Mouse (Mus musculus) intestine, postnatal 0 days (tissue): ENCODE measurements around the gene Clasp1. TPM values are rescaled to one million over a fixed set of nuclear protein-coding genes. Genes with fewer than 3 reads are reported as not detected.

ENCODE experiments used
- ATAC-seq: fragments of 200-750 bp; cut with Nextera tagmentation; 2 replicates; pipeline ENCODE4 v1.8.0; 2017; ENCODE audit warnings: mild to moderate bottlenecking, moderate TSS enrichment, moderate library complexity
- H3K27ac ChIP-seq: fragments of 300-500 bp; sonication (generic); 2 replicates; pipeline ENCODE4 v1.5.1; 2014; ENCODE audit warnings: mild to moderate bottlenecking, low read depth, low read length, moderate library complexity
- H3K27me3 ChIP-seq: fragments of 300-500 bp; sonication (generic); replicated peaks from 2 replicates; pipeline ENCODE4 v1.6.1; 2014; ENCODE audit warnings: low read length, mixed read lengths; ENCODE audit not compliant: control insufficient read depth, insufficient read depth
- H3K36me3 ChIP-seq: fragments of 300-500 bp; sonication (generic); 2 replicates; pipeline ENCODE4 v1.6.1; 2014; ENCODE audit warnings: mild to moderate bottlenecking, moderate library complexity; ENCODE audit not compliant: control insufficient read depth, insufficient read depth
- H3K4me1 ChIP-seq: fragments of 300-500 bp; sonication (generic); replicated peaks from 2 replicates; pipeline ENCODE4 v1.6.1; 2014; ENCODE audit warnings: antibody characterized with exemption, low read length, mixed read lengths; ENCODE audit not compliant: control insufficient read depth, insufficient read depth
- H3K4me2 ChIP-seq: fragments of 300-500 bp; sonication (generic); replicated peaks from 2 replicates; pipeline ENCODE4 v1.6.1; 2014; ENCODE audit warnings: low read depth, mild to moderate bottlenecking, moderate library complexity
- H3K4me3 ChIP-seq: fragments of 300-500 bp; sonication (generic); 2 replicates; pipeline ENCODE4 v1.5.1; 2014; ENCODE audit warnings: low read depth, low read length
- H3K9ac ChIP-seq: fragments of 300-500 bp; sonication (generic); 2 replicates; pipeline ENCODE4 v1.6.1; 2014; ENCODE audit warnings: mild to moderate bottlenecking, low read depth, low read length
- H3K9me3 ChIP-seq: fragments of 300-500 bp; sonication (generic); 2 replicates; pipeline ENCODE4 v1.6.1; 2016; ENCODE audit warnings: mixed run types; ENCODE audit not compliant: control insufficient read depth
- CTCF ChIP-seq: sonication (generic); IDR thresholded peaks from 2 replicates; pipeline ENCODE4 v1.5.1; 2016; ENCODE audit warnings: low read depth, mild to moderate bottlenecking, control low read depth, antibody characterized with exemption, moderate library complexity
- WGBS: fragments of 180-500 bp; shearing (Covaris S2); extraction: QIAGEN DNeasy Blood & Tissue Kit; methylation state at CpG from one replicate; pipeline ENCODE4 v1.1.7; 2014; 5-methylcytosine and 5-hydroxymethylcytosine counted together
- polyA plus RNA-seq: library from polyadenylated mRNA; unstranded; fragments of >200 nt; fragmentation: Nextera tagmentation; extraction: Ambion mirVana; gene quantifications from 2 replicates; pipeline ENCODE4 v1.2.1, GENCODE M21; 2015

The Clasp1 gene
- polyA plus RNA-seq, 1 experiment from 2014 or later: 8.7 TPM

GRCm38 (mm10) chr1:118448214-118448613 lies 59.4 kb downstream of the Clasp1 start:
- no peaks in the 10 kb centered on the region for H3K9me3 ChIP-seq
- 80% methylated on average over 1 of the region's 1 CpGs for WGBS
- TF ChIP-seq CTCF: no peak
- H3K27ac ChIP-seq: no peak overlapping the region
- H3K36me3 ChIP-seq: no peaks in the 10 kb centered on the region
- no peak for ATAC-seq
- peaks cover 14% of the 10 kb centered on the region; the same call in 1 of the 2 replicates for H3K4me1 ChIP-seq
- no peaks in the 10 kb centered on the region for H3K27me3 ChIP-seq
- H3K4me3 ChIP-seq: no peak overlapping the region
- no peak overlapping the region for H3K9ac ChIP-seq
- H3K4me2 ChIP-seq: no peak overlapping the region

- H3K4me3 ChIP-seq: no peak overlapping the region
- H3K9ac ChIP-seq: no peak overlapping the region
- ATAC-seq: peak; percentile 69
- H3K4me2 ChIP-seq: 0 out of 2 replicates have a peak overlapping the region, but pooled peaks have one; percentile 3
- no peak for TF ChIP-seq CTCF
- H3K4me1 ChIP-seq: peaks cover 14% of the 10 kb centered on the region; the same call in 1 of the 2 replicates
- H3K27me3 ChIP-seq: no peaks in the 10 kb centered on the region
- no peaks in the 10 kb centered on the region for H3K36me3 ChIP-seq
- no peaks in the 10 kb centered on the region for H3K9me3 ChIP-seq
- WGBS: 63% methylated on average over 3 of the region's 3 CpGs
- H3K27ac ChIP-seq: peak overlapping the region; percentile 72
These were observed 62.1 kb downstream of the Clasp1 start for GRCm38 (mm10) chr1:118450891-118451450.

GRCm38 (mm10) chr1:118453577-118453976 lies 64.7 kb downstream of the Clasp1 start:
- no peak for TF ChIP-seq CTCF
- 83% methylated on average over 4 of the region's 4 CpGs for WGBS

GRCm38 (mm10) chr1:118454817-118455216 lies 66.0 kb downstream of the Clasp1 start:
- Histone ChIP-seq H3K27ac (no peak overlapping the region), H3K9me3 (no peaks in the 10 kb centered on the region), H3K4me1 (peaks cover 12% of the 10 kb centered on the region), H3K9ac (no peak overlapping the region), H3K27me3 (no peaks in the 10 kb centered on the region), H3K36me3 (no peaks in the 10 kb centered on the region), H3K4me2 (no peak overlapping the region), H3K4me3 (no peak overlapping the region)
- TF ChIP-seq CTCF: no peak
- no peak for ATAC-seq
- WGBS: 94% methylated on average over 4 of the region's 4 CpGs

More at GRCm38 (mm10) chr1:118453577-118453976, 64.7 kb downstream of the Clasp1 start:
- H3K9ac ChIP-seq: no peak overlapping the region
- no peaks in the 10 kb centered on the region for H3K27me3 ChIP-seq
- ATAC-seq: no peak
- no peaks in the 10 kb centered on the region for H3K9me3 ChIP-seq
- H3K4me2 ChIP-seq: no peak overlapping the region
- H3K36me3 ChIP-seq: no peaks in the 10 kb centered on the region
- no peak overlapping the region for H3K4me3 ChIP-seq
- H3K4me1 ChIP-seq: peaks cover 21% of the 10 kb centered on the region
- 0 out of 2 replicates have a peak overlapping the region, but pooled peaks have one; percentile 35 for H3K27ac ChIP-seq

- TF ChIP-seq CTCF: no peak
- 61% methylated on average over 11 of the region's 11 CpGs for WGBS
- no peak for ATAC-seq
- peak overlapping the region; percentile 98 for H3K27ac ChIP-seq
- H3K4me3 ChIP-seq: no peak overlapping the region
- H3K9ac ChIP-seq: no peak overlapping the region
- peaks cover 7% of the 10 kb centered on the region; the same call in 1 of the 2 replicates for H3K4me1 ChIP-seq
- peaks cover 9% of the 10 kb centered on the region; the same call in 1 of the 2 replicates for H3K36me3 ChIP-seq
- H3K27me3 ChIP-seq: no peaks in the 10 kb centered on the region
- no peaks in the 10 kb centered on the region for H3K9me3 ChIP-seq
- H3K4me2 ChIP-seq: no peak overlapping the region
These were observed 68.5 kb downstream of the Clasp1 start for GRCm38 (mm10) chr1:118457256-118457882.

- Histone ChIP-seq H3K4me2 (no peak overlapping the region; the same call in 1 of the 2 replicates), H3K27me3 (no peaks in the 10 kb centered on the region), H3K27ac (peak overlapping the region; percentile 98), H3K4me1 (peaks cover 7% of the 10 kb centered on the region; the same call in 1 of the 2 replicates), H3K4me3 (no peak overlapping the region), H3K9me3 (no peaks in the 10 kb centered on the region), H3K9ac (no peak overlapping the region), H3K36me3 (peaks cover 12% of the 10 kb centered on the region; the same call in 1 of the 2 replicates)
- no peak for ATAC-seq
- WGBS: 56% methylated on average over 1 of the region's 1 CpGs
- no peak for TF ChIP-seq CTCF
These were observed 69.0 kb downstream of the Clasp1 start for GRCm38 (mm10) chr1:118457883-118458259.
